Mouse (Mus musculus): ENCODE measurements around the gene Lzic.

GRCm38 (mm10) chr4:149445868-149446267 lies 39.2 kb upstream of the Lzic start:
- TF ChIP-seq CTCF (IDR thresholded peaks at IDR 0.05; ENCODE audit: low read depth, low read length) (no peak), GATA1 (IDR thresholded peaks at IDR 0.05; ENCODE audit: borderline replicate concordance, low read length) (no peak)
